Mouse (Mus musculus) hindbrain, postnatal 0 days (tissue): ENCODE measurements around the gene Sort1. TPM values are rescaled to one million over a fixed set of nuclear protein-coding genes. Genes with fewer than 3 reads are reported as not detected.
"Not testable (repeated sequence)": the region's sequence is repeated elsewhere in the genome, so short reads cannot be mapped to it uniquely, and the experiment has no call there.

Experiments
- ATAC-seq: fragments of 200-750 bp; cut with Nextera tagmentation; 2 replicates; pipeline ENCODE4 v1.8.0; 2017; ENCODE audit warnings: mild to moderate bottlenecking, moderate TSS enrichment, moderate library complexity
- DNase-seq: peaks from one replicate; pipeline ENCODE4 v3.0.0-alpha.2; 2015; ENCODE audit warnings: low spot score
- H3K27ac ChIP-seq: fragments of 300-500 bp; sonication (generic); 2 replicates; pipeline ENCODE4 v1.5.1; 2014; ENCODE audit warnings: mild to moderate bottlenecking
- H3K27me3 ChIP-seq: fragments of 300-500 bp; sonication (generic); 2 replicates; pipeline ENCODE4 v1.6.1; 2014; ENCODE audit warnings: low read length, mixed read lengths; ENCODE audit not compliant: insufficient read depth
- H3K36me3 ChIP-seq: fragments of 300-500 bp; sonication (generic); 2 replicates; pipeline ENCODE4 v1.6.1; 2014; ENCODE audit warnings: low read length, mixed read lengths; ENCODE audit not compliant: insufficient read depth
- H3K4me1 ChIP-seq: fragments of 300-500 bp; sonication (generic); 2 replicates; pipeline ENCODE4 v1.6.1; 2014; ENCODE audit warnings: antibody characterized with exemption, low read length, mixed read lengths; ENCODE audit not compliant: insufficient read depth
- H3K4me2 ChIP-seq: fragments of 300-500 bp; sonication (generic); 2 replicates; pipeline ENCODE4 v1.6.1; 2014; ENCODE audit warnings: low read depth, mild to moderate bottlenecking, low read length, moderate library complexity, mixed read lengths
- H3K4me3 ChIP-seq: fragments of 300-500 bp; sonication (generic); 2 replicates; pipeline ENCODE4 v1.5.1; 2014; ENCODE audit warnings: low read length
- H3K9ac ChIP-seq: fragments of 300-500 bp; sonication (generic); replicated peaks from 2 replicates; pipeline ENCODE4 v1.6.1; 2014; ENCODE audit warnings: mild to moderate bottlenecking, low read length, moderate library complexity, mixed read lengths
- H3K9me3 ChIP-seq: fragments of 300-500 bp; sonication (generic); 2 replicates; pipeline ENCODE4 v1.6.1; 2016; ENCODE audit warnings: low read length, mixed read lengths
- CTCF ChIP-seq: IDR thresholded peaks from 2 replicates; pipeline ENCODE4 v1.5.1; 2016; ENCODE audit warnings: antibody characterized with exemption, control low read depth, low read depth
- WGBS: fragments of 180-500 bp; shearing (Covaris S2); extraction: QIAGEN DNeasy Blood & Tissue Kit; methylation state at CpG from one replicate; pipeline ENCODE4 v1.1.7; 2014; 5-methylcytosine and 5-hydroxymethylcytosine counted together
- polyA plus RNA-seq: library from polyadenylated mRNA; unstranded; fragments of >200 nt; fragmentation: Nextera tagmentation; extraction: Ambion mirVana; gene quantifications from 2 replicates; pipeline ENCODE4 v1.2.1, GENCODE M21; 2015
- total RNA-seq: library from RNA; depleted of rRNA; stranded (reverse); fragments of >200 nt; gene quantifications from 2 replicates; pipeline ENCODE4 v1.2.3, GENCODE M21; 2014

Gene Sort1
- total and polyA plus RNA-seq, 2 experiments from 2014 or later = 13.3 to 65.0 TPM

DNA sequence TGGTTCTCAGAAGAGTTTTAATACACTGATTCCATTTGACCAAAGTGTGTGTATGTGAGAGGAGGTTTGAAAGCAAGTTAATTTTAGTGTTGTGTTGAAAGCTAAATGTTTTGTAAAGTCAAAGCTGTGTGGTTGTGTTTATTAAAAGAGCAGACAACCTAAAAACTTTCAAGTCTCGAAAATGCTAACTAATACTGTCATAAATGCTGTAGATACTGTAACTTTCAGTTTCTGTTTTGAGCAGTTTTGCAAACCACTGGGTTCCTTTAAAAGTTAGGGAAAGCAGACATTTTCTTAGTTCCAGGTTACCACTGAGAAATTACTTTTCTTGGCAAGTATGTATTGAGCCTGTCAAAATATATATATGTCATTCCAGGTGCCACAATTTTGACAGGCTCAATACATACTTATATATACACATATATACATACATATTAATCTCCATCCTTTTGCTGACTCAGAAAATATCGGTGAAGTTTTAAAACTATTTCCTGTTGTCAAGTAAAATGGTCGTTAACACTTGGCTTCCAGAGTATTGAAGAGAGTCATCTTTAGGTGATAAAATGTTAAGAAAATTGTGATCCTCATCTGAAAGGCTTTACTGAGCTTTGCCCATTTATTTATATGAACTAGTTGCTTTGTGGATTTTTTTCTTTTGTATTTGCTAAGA, 25.9 kb upstream of the Sort1 start:
- no peak for ATAC-seq
- DNase-seq = no peak

DNA sequence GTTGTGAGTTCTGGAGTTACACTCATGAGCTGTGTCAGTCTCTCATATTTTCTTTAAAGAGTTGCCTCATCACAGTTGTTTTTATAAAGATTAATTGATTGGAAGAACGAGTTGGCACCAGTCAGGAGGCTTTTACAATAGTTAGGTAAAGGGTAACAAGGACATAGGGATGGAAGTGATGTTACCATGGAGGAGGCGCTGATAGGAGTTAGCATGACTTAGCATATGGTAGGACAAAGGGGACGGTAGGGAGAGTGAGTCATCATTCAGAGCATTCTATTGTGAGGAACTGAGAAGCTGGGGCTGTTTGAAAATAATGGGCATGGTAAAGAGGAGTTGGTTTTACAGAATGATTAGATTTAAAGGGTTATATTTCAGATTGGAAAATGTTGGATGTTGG, 24.6 kb upstream of the Sort1 start:
- no peak overlapping the region for H3K4me3 ChIP-seq
- DNase-seq (no peak), ATAC-seq (no peak)
- TF ChIP-seq CTCF = no peak
- H3K9ac ChIP-seq = no peak overlapping the region
- WGBS = 62% methylated on average over 3 of the region's 3 CpGs
- H3K9me3 ChIP-seq = no peaks in the 10 kb centered on the region
- H3K36me3 ChIP-seq = 0 out of 2 replicates have a peak, but pooled peaks cover 6% of the 10 kb centered on the region
- no peak overlapping the region for H3K27ac ChIP-seq
- peaks cover 9% of the 10 kb centered on the region for H3K4me1 ChIP-seq
- H3K27me3 ChIP-seq = no peaks in the 10 kb centered on the region
- no peak overlapping the region for H3K4me2 ChIP-seq

More for the DNA sequence above, 25.9 kb upstream of the Sort1 start:
- 0 out of 2 replicates have a peak, but pooled peaks cover 4% of the 10 kb centered on the region for H3K36me3 ChIP-seq
- peaks cover 9% of the 10 kb centered on the region for H3K4me1 ChIP-seq
- H3K9ac ChIP-seq = peak overlapping the region; percentile 76
- no peak for TF ChIP-seq CTCF
- peak overlapping the region; percentile 90 for H3K4me2 ChIP-seq
- no peaks in the 10 kb centered on the region for H3K27me3 ChIP-seq
- H3K9me3 ChIP-seq = no peaks in the 10 kb centered on the region
- H3K4me3 ChIP-seq = peak overlapping the region; percentile 98
- 76% methylated on average over 3 of the region's 3 CpGs for WGBS
- H3K27ac ChIP-seq = no peak overlapping the region

DNA sequence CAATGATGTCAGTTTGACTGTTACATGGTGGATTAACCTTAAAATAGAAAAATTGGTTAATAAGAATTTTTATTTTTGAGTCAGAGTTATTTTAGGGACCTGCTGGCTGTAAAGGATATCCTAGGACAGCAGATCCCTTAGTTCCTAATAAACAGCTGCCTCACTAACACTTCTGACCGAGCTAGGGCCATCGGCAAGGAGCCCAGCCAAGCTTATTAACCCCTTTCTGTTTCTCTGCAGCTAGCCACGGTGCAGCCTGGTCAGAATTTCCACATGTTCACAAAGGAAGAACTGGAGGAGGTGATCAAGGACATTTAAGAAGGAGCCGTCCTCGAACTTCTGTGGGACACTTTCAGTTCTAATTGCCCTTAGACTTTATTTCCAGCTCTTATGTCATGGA, 4.4 kb upstream of the Sort1 start:
- H3K4me1 ChIP-seq, H3K9ac ChIP-seq, H3K4me3 ChIP-seq, H3K4me2 ChIP-seq, H3K9me3 ChIP-seq, H3K27me3 ChIP-seq, H3K27ac ChIP-seq, DNase-seq, ATAC-seq: not testable (repeated sequence)
- WGBS = 70% methylated on average over 5 of the region's 5 CpGs
- peaks cover 27% of the 10 kb centered on the region for H3K36me3 ChIP-seq

DNA sequence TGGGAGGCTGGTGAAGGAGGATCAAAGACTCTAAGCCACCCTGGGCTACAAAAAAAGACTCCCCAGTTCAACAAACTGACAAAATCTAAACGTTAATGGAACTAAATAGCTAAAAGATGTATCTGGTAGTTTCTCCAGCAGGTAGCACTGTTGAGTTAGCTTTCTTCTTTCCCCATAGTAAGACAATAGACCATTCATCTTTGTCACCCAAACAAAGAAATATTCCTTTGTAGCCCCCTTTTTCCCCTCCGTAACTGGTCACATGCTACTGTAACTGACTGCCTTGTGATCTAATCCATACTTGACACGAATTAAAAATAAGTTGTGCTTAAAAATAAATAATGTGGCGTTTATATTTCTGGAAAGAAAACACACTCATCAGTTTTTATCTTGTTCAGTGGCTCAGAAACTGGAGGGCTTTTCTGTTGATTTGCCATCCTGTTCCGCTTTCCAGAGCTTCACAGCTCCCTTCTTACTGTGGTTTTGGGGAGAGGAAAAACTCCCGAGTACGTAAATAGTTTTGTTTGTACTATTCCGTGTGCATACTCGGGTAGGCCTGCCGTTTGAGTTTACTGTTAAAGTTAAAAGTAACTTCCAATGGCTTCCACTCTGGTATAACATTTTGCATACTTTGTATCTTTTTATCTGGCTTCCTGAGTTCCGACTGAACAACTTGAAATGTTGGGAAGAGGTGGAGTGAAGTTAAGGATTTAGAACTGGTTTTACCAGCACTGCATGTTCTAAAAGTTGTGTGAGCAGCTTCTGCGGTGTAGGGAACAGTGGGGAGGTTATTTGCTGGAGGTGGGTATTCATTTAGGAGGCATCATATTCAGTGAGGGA, 1.3 kb upstream of the Sort1 start:
- H3K4me1 ChIP-seq = peaks cover 13% of the 10 kb centered on the region; the same call in 1 of the 2 replicates
- TF ChIP-seq CTCF = peak; percentile 76
- H3K4me2 ChIP-seq = peak overlapping the region; percentile 84
- H3K9ac ChIP-seq = no peak overlapping the region
- peak; percentile 84 for DNase-seq
- no peak for ATAC-seq
- no peaks in the 10 kb centered on the region for H3K9me3 ChIP-seq
- peak overlapping the region; percentile 91 for H3K4me3 ChIP-seq
- no peaks in the 10 kb centered on the region for H3K27me3 ChIP-seq
- WGBS = 16% methylated on average over 12 of the region's 12 CpGs
- peak overlapping the region; percentile 71; the same call in 1 of the 2 replicates for H3K27ac ChIP-seq
- H3K36me3 ChIP-seq = peaks cover 6% of the 10 kb centered on the region; the same call in 1 of the 2 replicates

DNA sequence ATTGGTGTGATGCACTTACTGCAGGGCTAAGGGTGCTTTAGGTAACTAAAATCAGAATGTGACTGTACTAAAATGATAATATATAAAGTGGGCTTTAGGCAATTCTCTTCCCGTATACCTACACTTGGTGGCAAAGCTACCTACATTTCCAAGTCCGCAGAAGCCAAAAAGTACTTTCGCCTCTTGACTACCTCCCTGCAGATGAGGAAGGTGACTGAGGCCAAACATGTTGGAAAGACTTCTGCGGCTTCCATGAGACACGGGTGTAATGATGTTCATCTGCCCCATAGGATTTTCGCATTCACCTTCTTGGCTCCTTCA, 681 bp upstream of the Sort1 start:
- ATAC-seq (no peak), DNase-seq (no peak)

DNA sequence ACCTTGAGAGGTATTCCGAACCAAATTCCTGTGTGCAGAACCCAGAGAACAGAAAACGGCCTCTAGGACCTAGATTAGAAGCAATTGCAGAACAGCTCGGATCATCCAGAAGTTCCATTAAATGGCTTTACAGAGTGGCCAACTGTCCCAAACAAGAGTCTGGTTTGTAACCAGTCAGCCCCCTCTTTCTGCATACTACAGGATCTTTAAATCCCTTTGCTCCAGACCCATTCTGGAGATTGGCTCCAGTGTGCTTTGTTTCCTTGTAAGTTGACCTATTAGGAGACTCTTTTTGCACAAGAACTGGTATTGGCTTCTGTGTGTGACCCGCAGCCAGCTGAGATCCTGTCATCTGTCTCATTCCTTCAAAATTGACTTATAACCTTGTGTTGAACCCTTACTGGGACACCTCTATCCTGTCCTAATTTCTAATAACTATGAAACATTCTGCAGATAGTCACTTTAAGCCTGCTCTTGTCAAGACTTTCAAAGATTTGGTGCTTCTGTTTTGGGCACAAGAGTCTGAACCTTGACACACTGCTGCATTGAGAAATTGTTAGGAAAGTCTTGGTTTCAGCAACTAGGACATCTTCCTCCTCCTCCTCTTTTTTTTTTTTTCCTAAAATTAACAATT, 1.3 kb downstream of the Sort1 start:
- H3K4me1 ChIP-seq = peaks cover 28% of the 10 kb centered on the region
- H3K9ac ChIP-seq = peak overlapping the region; percentile 92; the same call in 1 of the 2 replicates
- ATAC-seq (no peak), DNase-seq (no peak)
- 47% methylated on average over 4 of the region's 4 CpGs for WGBS
- H3K27me3 ChIP-seq = no peaks in the 10 kb centered on the region
- peak overlapping the region; percentile 84 for H3K4me2 ChIP-seq
- peak overlapping the region; percentile 91 for H3K4me3 ChIP-seq
- no peaks in the 10 kb centered on the region for H3K36me3 ChIP-seq
- TF ChIP-seq CTCF = no peak
- no peak overlapping the region for H3K27ac ChIP-seq
- H3K9me3 ChIP-seq = no peaks in the 10 kb centered on the region

More for the DNA sequence above, 681 bp upstream of the Sort1 start:
- 9% methylated on average over 6 of the region's 6 CpGs for WGBS
- no peaks in the 10 kb centered on the region for H3K27me3 ChIP-seq
- no peaks in the 10 kb centered on the region for H3K9me3 ChIP-seq
- peak overlapping the region; percentile 71 for H3K27ac ChIP-seq
- peak overlapping the region; percentile 84 for H3K4me2 ChIP-seq
- peak overlapping the region; percentile 91 for H3K4me3 ChIP-seq
- TF ChIP-seq CTCF = no peak
- peaks cover 18% of the 10 kb centered on the region for H3K4me1 ChIP-seq
- H3K36me3 ChIP-seq = no peaks in the 10 kb centered on the region
- peak overlapping the region; percentile 92 for H3K9ac ChIP-seq
